Mouse (Mus musculus) limb, embryonic 12.5 days (tissue): ENCODE data around the gene Ptpn3. TPM values are rescaled to one million over a fixed set of nuclear protein-coding genes. Genes with fewer than 3 reads are reported as not detected.
"Not testable (repeated sequence)": the region's sequence is repeated elsewhere in the genome, so short reads cannot be mapped to it uniquely, and the experiment has no call there.

Experiments used
- ATAC-seq: fragments of 200-750 bp; cut with Nextera tagmentation; 2 replicates; pipeline ENCODE4 v1.8.0; 2017; ENCODE audit warnings: low read depth, moderate TSS enrichment; ENCODE audit not compliant: insufficient number of reproducible peaks, insufficient read depth, low FRiP score, low TSS enrichment
- H3K27ac ChIP-seq: fragments of 300-500 bp; sonication (generic); 2 replicates; pipeline ENCODE4 v1.5.1; 2016; ENCODE audit warnings: mild to moderate bottlenecking, moderate library complexity
- H3K27me3 ChIP-seq: fragments of 300-500 bp; sonication (generic); 2 replicates; pipeline ENCODE4 v1.6.1; 2016; ENCODE audit warnings: mild to moderate bottlenecking, moderate library complexity
- H3K36me3 ChIP-seq: fragments of 300-500 bp; sonication (generic); 2 replicates; pipeline ENCODE4 v1.6.1; 2016; ENCODE audit warnings: mild to moderate bottlenecking, moderate library complexity
- H3K4me1 ChIP-seq: fragments of 300-500 bp; sonication (generic); replicated peaks from 2 replicates; pipeline ENCODE4 v1.6.1; 2016
- H3K4me2 ChIP-seq: fragments of 300-500 bp; sonication (generic); 2 replicates; pipeline ENCODE4 v1.6.1; 2016; ENCODE audit warnings: mild to moderate bottlenecking, moderate library complexity
- H3K4me3 ChIP-seq: fragments of 300-500 bp; sonication (generic); replicated peaks from 2 replicates; pipeline ENCODE4 v1.5.1; 2016; ENCODE audit warnings: mild to moderate bottlenecking
- H3K9ac ChIP-seq: fragments of 300-500 bp; sonication (generic); replicated peaks from 2 replicates; pipeline ENCODE4 v1.6.1; 2016; ENCODE audit warnings: mild to moderate bottlenecking, moderate library complexity
- H3K9me3 ChIP-seq: fragments of 300-500 bp; sonication (generic); 2 replicates; pipeline ENCODE4 v1.6.1; 2016; ENCODE audit warnings: mild to moderate bottlenecking, moderate library complexity
- WGBS: fragments of 180-500 bp; shearing (Covaris S2); methylation state at CpG from one replicate; pipeline ENCODE4 v1.1.7; 2016; 5-methylcytosine and 5-hydroxymethylcytosine counted together
- polyA plus RNA-seq: library from polyadenylated mRNA; unstranded; fragments of >200 nt; fragmentation: Nextera tagmentation; extraction: Ambion mirVana; gene quantifications from 2 replicates; pipeline ENCODE4 v1.2.1, GENCODE M21; 2016

The Ptpn3 gene
- polyA plus RNA-seq, 1 experiment from 2014 or later: 2.9 TPM

DNA sequence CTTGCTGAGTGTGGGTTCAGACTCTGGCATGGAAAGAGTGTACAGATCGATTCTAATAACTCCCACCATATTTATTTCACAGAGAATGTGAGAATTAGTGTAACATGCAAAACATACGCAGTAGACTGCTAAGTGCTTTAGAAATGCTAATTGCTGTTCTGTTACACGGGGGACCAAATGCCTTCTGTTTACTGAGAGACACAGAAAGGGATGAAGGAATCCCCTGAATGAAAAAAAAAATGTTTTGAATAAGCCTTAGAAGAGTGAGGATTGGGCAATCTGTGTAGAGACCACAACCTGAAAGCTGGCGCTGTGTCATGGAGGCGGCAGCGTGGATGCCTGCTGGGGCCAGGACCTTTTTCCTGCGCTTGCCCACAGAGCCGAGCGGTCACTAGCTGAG lies 86.8 kb downstream of the Ptpn3 start:
- 89% methylated on average over 9 of the region's 9 CpGs for WGBS

DNA sequence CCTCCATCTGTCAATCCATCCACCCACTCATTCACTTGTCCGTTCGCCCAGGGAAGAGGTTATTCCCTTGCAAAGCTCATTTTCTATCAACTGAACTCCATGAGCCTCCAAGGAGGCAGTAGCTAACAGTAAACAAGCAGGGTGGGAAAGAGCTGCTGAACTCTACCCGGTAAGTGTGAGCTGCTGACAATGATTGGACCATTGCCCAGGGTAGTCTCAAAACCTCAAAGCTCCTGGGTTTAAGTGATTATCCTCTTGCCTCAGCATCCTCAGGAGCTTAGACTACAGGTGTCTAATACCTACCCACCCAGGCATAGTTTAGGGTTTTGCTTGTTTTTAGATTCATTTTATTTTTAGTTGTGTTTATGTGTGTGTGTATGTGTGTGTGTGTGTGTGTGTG lies 87.5 kb downstream of the Ptpn3 start:
- Histone ChIP-seq H3K9ac (no peak overlapping the region), H3K4me3 (no peak overlapping the region), H3K27me3 (no peaks in the 10 kb centered on the region), H3K27ac (no peak overlapping the region), H3K36me3 (no peaks in the 10 kb centered on the region), H3K4me1 (no peaks in the 10 kb centered on the region), H3K4me2 (no peak overlapping the region), H3K9me3 (no peaks in the 10 kb centered on the region)
- ATAC-seq: no peak
- 75% methylated on average over 3 of the region's 3 CpGs for WGBS

More for the DNA sequence above, 86.8 kb downstream of the Ptpn3 start:
- Histone ChIP-seq H3K9ac (no peak overlapping the region), H3K4me1 (no peaks in the 10 kb centered on the region), H3K9me3 (no peaks in the 10 kb centered on the region), H3K27ac (no peak overlapping the region), H3K27me3 (no peaks in the 10 kb centered on the region), H3K36me3 (no peaks in the 10 kb centered on the region), H3K4me3 (no peak overlapping the region), H3K4me2 (no peak overlapping the region)
- no peak for ATAC-seq

DNA sequence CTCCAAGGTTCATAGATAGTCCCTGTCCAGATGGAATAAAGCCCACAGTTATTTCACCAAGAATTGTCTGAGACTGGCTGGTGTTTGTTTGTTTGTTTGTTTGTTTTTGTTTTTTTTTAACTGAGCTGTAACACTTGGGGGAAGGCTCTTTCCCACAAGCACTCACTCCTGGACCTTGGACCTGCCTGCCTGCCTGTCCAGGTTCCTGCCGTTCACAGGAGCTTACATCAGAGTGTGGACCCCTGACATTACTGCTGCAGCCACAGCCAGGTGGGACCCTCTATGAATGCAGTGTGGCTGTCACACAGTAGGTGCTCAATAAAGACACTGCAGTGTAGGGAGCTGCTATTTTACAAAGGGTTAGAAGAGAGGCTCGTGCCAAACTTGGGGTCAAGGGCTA lies 89.9 kb downstream of the Ptpn3 start:
- Histone ChIP-seq H3K27me3 (no peaks in the 10 kb centered on the region), H3K9ac (no peak overlapping the region), H3K36me3 (no peaks in the 10 kb centered on the region), H3K4me2 (no peak overlapping the region), H3K27ac (no peak overlapping the region), H3K4me1 (no peaks in the 10 kb centered on the region), H3K9me3 (no peaks in the 10 kb centered on the region), H3K4me3 (no peak overlapping the region)
- ATAC-seq: no peak
- 68% methylated on average over 2 of the region's 2 CpGs for WGBS

DNA sequence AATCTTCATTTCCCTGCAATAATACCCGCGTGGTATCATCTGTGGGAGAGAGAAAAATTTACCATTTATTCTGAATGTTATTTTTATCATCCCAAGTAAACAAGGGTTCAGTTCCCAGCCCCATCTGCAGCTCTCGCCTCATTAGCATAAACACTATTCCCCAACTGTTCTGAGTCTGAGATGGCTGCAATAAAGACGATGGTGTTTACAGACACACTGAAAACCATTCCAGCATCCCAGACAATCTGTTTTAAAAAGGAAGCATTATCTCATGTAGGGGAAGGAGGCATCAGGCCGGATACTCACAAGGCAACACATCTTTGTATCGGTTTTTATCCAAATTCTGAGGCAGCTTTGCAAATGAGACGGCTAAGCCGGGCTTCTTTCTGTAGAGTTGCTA lies 95.7 kb downstream of the Ptpn3 start:
- H3K4me2 ChIP-seq: no peak overlapping the region
- ATAC-seq: no peak
- WGBS: 82% methylated on average over 8 of the region's 8 CpGs
- H3K9me3 ChIP-seq: no peaks in the 10 kb centered on the region
- no peak overlapping the region for H3K9ac ChIP-seq
- H3K36me3 ChIP-seq: no peaks in the 10 kb centered on the region
- H3K4me1 ChIP-seq: peaks cover 13% of the 10 kb centered on the region
- H3K27me3 ChIP-seq: no peaks in the 10 kb centered on the region
- H3K4me3 ChIP-seq: no peak overlapping the region
- H3K27ac ChIP-seq: no peak overlapping the region

DNA sequence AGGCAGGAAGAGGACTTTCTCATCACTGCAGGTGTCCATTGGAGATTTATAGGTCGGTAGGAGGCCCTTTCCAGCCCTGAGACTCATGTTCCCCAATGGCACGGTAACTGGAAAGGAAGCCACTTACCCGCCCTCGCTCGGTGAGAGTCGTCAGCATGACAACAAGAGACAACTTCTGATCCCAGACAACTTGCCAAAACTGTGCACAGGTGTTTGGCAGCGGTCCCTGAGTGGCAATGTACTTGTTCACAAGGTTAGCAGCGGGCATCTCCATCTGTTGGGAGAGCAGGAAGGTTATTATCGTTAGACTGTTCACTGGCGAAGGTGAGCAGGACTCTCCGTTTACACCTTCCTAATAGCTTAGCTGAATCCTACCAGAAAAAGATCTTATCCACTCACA lies 96.9 kb downstream of the Ptpn3 start:
- Histone ChIP-seq H3K9me3 (no peaks in the 10 kb centered on the region), H3K4me1 (peaks cover 13% of the 10 kb centered on the region), H3K27me3 (no peaks in the 10 kb centered on the region), H3K9ac (no peak overlapping the region), H3K36me3 (no peaks in the 10 kb centered on the region), H3K4me3 (no peak overlapping the region), H3K27ac (no peak overlapping the region), H3K4me2 (no peak overlapping the region)
- ATAC-seq: no peak
- WGBS: 83% methylated on average over 11 of the region's 11 CpGs

DNA sequence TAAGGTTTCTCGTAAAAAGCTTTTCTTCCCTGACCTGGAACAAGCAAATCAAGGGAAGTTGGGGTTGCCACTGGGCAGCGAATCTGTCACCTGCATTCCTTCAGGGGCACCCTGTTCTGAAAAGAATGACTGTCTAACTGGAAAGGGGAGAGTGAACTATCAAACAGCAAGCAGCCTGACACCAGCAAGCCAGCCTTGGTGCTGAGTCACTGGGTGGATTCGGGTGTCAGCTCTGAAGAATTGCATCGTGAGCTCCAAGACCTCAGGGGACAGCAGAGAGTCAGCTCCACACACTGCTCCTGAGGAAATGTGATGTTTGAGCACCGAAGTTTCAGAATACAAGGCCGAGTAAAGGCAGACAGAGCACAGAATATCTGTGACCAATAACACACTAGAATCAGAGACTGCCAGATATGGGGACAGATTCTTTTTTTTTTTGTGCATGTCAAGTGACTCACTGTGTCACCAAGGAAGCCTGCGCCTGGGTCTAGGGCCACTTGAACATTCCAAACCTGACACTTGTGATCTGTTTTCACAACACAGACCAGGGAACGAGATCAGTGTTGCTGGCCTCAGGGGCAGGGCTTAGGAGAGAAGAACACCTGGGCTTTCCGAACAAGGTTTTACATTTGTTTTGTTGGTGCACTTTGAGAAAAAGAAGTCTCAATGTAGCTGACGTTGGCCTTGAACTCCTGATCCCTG lies 98.8 kb downstream of the Ptpn3 start:
- peaks cover 13% of the 10 kb centered on the region for H3K9me3 ChIP-seq
- H3K4me3 ChIP-seq: no peak overlapping the region
- no peak overlapping the region for H3K27ac ChIP-seq
- no peak overlapping the region for H3K9ac ChIP-seq
- 54% methylated on average over 10 of the region's 10 CpGs for WGBS
- no peak overlapping the region for H3K4me2 ChIP-seq
- H3K36me3 ChIP-seq: no peaks in the 10 kb centered on the region
- peaks cover 13% of the 10 kb centered on the region for H3K4me1 ChIP-seq
- no peak for ATAC-seq
- H3K27me3 ChIP-seq: no peaks in the 10 kb centered on the region

DNA sequence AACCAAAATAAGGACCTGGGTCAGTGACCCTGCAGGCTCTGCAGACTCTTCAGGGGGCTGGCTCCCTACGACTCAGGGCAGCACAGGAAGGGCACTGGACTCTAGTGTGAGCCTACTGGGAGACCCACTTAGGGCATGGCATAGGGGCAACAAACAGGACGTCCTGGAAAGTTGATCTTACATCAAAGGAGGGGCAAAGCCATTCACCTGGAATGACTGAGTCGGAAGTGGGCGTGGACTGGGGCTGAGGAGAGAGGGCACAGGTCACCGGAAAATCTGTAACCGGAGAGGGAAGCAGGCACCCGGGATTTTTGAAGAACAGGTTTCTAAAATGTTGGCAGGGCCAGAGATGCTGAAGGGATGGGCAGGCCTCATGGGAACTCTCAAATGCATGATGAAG lies 99.5 kb downstream of the Ptpn3 start:
- H3K9me3 ChIP-seq: peaks cover 13% of the 10 kb centered on the region
- H3K36me3 ChIP-seq: no peaks in the 10 kb centered on the region
- WGBS: 29% methylated on average over 7 of the region's 7 CpGs
- ATAC-seq: no peak
- H3K4me2 ChIP-seq: no peak overlapping the region
- H3K27me3 ChIP-seq: no peaks in the 10 kb centered on the region
- no peak overlapping the region for H3K27ac ChIP-seq
- H3K4me1 ChIP-seq: peaks cover 13% of the 10 kb centered on the region
- H3K4me3 ChIP-seq: no peak overlapping the region
- no peak overlapping the region for H3K9ac ChIP-seq

DNA sequence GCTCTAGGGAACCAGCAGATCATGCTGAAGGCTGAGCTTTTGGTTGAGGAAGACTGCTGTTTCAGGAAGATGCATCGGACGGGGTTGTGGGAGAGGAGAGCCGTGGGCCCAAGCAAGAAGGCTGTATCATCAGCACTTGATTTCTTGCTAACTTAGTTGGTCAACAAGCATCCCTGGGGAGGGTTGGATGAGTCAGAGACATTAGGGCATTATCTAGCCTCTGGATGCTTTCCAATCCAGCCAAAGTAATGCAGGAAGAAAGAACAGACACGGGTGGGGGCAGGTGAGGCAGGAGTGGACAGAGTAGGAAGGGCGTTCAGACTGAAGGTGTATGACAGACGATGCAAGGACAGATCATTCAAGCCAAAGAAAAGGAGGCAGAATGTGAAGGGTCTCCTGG lies 101.0 kb downstream of the Ptpn3 start:
- Histone ChIP-seq H3K4me1 (peaks cover 13% of the 10 kb centered on the region), H3K36me3 (no peaks in the 10 kb centered on the region), H3K9me3 (peaks cover 13% of the 10 kb centered on the region), H3K4me3 (no peak overlapping the region), H3K27ac (no peak overlapping the region), H3K27me3 (no peaks in the 10 kb centered on the region), H3K4me2 (no peak overlapping the region), H3K9ac (no peak overlapping the region)
- 92% methylated on average over 6 of the region's 6 CpGs for WGBS
- ATAC-seq: no peak

DNA sequence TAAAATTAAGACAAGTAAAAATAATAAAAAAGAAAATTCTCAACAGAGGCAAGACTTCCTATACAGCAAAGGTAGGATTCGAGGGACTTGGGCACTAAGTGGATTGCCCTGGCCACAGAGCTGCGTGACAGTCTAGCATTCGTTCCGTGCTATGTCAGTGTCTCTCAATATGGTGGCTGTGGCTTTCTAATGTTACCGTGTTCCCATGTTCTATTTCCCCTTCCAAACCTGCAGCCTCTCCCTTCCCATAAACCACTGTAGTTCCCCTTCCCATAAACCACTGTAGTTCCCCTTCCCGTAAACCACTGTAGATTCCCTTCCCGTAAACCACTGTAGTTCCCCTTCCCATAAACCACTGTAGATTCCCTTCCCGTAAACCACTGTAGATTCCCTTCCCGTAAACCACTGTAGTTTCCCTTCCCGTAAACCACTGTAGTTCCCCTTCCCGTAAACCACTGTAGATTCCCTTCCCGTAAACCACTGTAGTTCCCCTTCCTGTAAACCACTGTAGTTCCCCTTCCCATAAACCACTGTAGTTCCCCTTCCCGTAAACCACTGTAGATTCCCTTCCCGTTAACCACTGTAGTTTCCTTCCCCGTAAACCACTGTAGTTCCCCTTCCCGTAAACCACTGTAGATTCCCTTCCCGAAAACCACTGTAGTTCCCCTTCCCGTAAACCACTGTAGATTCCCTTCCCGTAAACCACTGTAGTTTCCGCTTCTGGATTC lies 102.8 kb downstream of the Ptpn3 start:
- peaks cover 13% of the 10 kb centered on the region for H3K4me1 ChIP-seq
- not testable (repeated sequence) for H3K27me3 ChIP-seq

DNA sequence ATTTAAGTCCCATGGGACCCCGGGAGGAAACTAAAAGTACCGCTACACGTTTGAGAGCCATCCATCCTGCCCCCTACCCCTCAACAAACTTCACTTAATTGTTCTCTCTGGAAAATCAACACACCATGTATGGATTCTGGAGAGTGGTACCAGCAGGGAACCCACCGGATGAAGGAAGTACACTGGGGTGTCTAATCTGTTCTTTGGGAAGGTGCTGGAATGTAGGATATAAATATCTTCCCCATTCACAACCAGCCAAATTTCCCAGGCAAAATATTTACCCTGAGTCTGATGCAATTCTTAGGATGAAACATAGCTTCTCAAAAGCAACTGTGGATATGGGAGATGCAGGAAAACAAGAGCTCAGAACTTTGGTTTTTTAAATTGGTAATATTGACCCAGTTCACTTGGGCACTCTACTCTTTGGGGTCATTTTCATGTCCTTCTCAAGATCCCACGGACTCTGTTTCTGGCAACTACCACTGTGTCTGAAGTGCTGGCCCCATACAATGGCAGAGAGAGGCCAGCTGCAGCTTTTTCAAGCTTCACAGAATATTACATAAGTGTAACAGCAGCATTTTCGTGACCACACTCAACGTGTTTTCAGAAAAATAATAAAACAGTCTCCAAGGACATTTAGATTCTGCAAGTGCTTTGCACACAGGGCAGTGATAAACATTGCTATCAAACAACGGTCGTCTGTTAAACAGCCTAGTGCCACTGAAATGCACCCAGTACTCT lies 109.9 kb downstream of the Ptpn3 start:
- H3K4me3 ChIP-seq: no peak overlapping the region
- H3K4me2 ChIP-seq: no peak overlapping the region
- H3K36me3 ChIP-seq: no peaks in the 10 kb centered on the region
- H3K27ac ChIP-seq: no peak overlapping the region
- WGBS: 74% methylated on average over 9 of the region's 9 CpGs
- no peaks in the 10 kb centered on the region for H3K27me3 ChIP-seq
- no peaks in the 10 kb centered on the region for H3K9me3 ChIP-seq
- H3K4me1 ChIP-seq: no peaks in the 10 kb centered on the region
- ATAC-seq: no peak
- no peak overlapping the region for H3K9ac ChIP-seq

More for the DNA sequence above, 102.8 kb downstream of the Ptpn3 start:
- H3K4me3 ChIP-seq, H3K4me2 ChIP-seq, H3K36me3 ChIP-seq, H3K9ac ChIP-seq, ATAC-seq, H3K27ac ChIP-seq: not testable (repeated sequence)
- peaks cover 13% of the 10 kb centered on the region for H3K9me3 ChIP-seq
- WGBS: 94% methylated on average over 20 of the region's 20 CpGs

DNA sequence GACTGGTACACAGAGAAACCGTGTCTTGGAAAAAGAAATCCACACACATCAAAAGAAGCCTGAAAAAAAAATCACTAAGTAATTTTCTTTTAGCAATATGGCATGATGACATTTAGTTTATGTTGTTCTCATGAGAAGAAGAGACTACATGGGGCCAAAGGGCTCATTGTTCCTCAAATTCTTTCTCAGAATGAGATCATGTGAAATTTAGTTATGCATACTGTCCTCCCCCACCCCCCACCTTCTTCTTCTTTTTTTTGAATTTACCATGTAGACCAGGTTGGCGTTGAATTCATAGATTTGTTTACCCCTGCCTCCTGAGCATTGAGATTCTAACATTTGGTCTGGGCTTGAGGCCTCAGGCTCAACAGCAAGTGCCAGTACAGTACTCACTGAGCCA lies 111.8 kb downstream of the Ptpn3 start:
- Histone ChIP-seq H3K27me3 (no peaks in the 10 kb centered on the region), H3K4me2 (no peak overlapping the region), H3K4me3 (no peak overlapping the region), H3K36me3 (no peaks in the 10 kb centered on the region), H3K27ac (no peak overlapping the region), H3K9ac (no peak overlapping the region), H3K9me3 (no peaks in the 10 kb centered on the region), H3K4me1 (0 out of 2 replicates have a peak, but pooled peaks cover 2% of the 10 kb centered on the region)
- WGBS: 85% methylated on average over 2 of the region's 2 CpGs
- no peak for ATAC-seq
